Mouse (Mus musculus) hematopoietic stem cell, adult 5-6 weeks (primary cell): ENCODE data around the gene Fam129b. TPM values are rescaled to one million over a fixed set of nuclear protein-coding genes. Genes with fewer than 3 reads are reported as not detected.
A peak's percentile ranks its signal among the peaks of the same experiment; 100 is the strongest.

Experiments
- ATAC-seq, 2 experiments: fragments of 125-278 bp in 1 of 2; replicated peaks in 1 of 2; 2 replicates each; pipeline ENCODE4 v1.8.0; 2016 to 2017; ENCODE audit warnings: inconsistent platforms in 2 of 2, mild to moderate bottlenecking in 2 of 2, moderate number of reproducible peaks in 2 of 2, low read depth in 1 of 2, moderate TSS enrichment in 1 of 2; ENCODE audit not compliant: low FRiP score in 2 of 2, poor library complexity in 2 of 2, severe bottlenecking in 2 of 2, insufficient read depth in 1 of 2, low TSS enrichment in 1 of 2
- total RNA-seq: library from RNA; stranded (forward); fragments of 172-1452, 232-1000 nt; gene quantifications from 2 replicates; pipeline ENCODE4 v1.2.3, GENCODE M21; 2017

Fam129b gene
- total RNA-seq, 1 experiment from 2014 or later, result 26.5 TPM

DNA sequence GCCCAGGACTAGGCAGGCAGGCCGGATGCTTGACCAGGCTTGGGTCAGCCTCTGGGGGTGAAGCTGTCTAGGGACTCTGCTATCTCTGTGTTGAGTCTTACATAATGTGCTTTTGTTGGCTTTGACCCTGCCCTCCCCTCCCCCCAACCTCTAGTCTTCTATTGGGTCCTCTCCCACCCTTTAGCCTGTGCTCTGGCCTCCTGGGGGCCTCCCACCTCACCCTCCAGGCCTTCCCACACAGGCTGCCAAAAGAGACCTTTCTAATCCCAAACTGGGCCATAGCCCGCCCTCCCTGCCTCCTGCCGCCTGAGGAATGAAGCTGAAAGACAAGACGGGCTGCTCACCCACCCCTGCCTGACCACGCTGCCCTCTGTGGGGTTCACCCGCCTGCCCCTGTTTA is 5.1 kb downstream of the Fam129b start:
- ATAC-seq, result no peak

DNA sequence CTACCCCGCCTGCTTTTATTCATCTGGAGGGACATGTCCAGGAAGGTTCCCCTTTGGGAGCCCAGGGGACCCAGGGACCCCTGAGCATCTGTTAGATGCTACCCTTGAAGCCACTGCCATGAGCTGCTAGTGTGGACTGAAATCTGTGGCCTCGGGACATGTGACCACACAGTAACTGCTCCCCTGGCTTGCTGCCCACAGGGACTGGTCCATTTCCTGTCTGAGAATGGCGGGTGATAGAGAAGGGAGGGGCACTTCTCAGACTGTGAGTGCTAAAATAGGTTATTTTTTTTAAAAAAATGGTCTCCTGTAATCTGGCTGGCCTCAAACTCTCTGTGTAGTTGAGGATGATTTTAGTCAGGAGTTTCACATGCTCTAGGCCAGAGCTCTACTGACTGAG is 5.8 kb downstream of the Fam129b start:
- 0 out of 4 replicates have a peak, but pooled peaks of 1 of the 2 experiments have one; percentile 19 for ATAC-seq

DNA sequence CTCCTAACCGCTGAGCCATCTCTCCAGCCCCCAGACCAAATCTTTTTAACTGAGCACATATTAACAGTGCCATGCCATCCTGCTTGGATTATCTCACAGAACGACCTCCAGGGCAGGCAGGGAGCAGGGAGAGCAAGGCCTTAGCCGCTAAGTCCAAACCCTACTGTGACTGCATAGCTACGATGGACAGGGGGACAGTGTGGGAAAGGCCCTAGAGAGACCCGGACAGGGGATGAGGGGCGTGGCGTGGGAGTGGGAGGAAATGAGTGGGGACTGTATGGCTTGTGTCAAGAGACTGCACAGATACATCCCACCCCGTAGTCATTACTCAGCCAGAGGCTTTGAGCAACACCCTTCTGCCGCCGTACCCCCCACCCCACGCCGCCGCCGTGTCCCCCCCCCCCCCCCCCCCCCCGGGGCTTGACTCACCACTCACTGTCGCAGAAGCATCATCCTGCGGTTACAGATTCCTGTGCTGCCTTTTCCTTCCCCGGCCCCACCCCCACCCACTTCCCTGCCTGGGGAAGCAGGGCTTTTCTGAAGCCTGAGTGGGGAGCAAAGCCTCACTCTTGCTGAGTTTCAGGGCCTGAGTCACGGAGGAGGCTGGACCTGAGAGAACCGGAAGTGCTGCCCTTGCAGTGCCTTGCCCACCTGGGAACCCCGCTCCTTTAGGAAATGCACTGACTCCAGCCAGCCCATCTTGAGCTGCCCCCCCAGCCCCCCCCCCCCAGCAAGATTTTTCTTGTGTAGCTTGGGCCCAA is 6.5 kb downstream of the Fam129b start:
- peak; percentile 43 to 47; a peak in 3 of 4 replicates for ATAC-seq

DNA sequence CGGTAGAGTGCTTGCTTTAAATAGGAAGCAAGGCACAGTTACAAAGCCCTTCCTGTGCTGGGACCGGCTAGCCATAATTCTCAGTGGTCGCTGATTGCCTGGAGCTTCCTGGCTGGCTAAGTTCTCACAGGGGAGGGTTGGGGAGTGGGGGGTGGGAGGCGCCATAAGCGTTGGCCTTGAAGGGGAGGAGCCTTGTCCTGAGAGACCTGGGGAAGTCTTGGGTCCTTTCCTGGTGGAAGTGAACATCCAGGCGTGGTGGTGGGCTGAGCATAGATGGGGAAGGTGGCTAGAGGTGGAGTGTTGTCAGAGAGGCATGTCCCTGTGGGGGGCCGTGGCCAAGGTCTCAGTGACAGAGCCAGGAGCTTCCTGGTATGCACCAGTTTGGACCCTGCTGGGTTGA is 8.8 kb downstream of the Fam129b start:
- no peak; a peak in 1 of 4 replicates for ATAC-seq

DNA sequence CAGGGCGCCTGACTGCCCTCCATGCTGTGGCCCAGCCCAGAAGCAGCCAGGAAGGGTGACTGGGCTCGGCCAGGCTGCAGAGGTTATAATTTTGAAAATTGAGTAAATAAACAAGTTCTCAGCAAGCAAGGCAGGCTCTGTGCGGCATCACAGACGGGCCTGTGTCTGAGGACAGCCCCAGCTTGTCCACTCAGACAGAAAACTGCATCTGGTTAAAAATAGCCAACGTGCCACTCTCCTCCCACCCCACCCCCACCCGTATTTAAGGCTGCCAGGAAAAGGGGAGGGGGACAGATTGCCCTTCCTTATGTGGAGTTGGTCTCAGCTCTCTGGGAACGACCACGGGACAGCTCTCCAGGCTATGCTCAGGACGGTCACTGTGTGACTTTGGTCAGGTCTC is 12.1 kb downstream of the Fam129b start:
- ATAC-seq, result no peak

DNA sequence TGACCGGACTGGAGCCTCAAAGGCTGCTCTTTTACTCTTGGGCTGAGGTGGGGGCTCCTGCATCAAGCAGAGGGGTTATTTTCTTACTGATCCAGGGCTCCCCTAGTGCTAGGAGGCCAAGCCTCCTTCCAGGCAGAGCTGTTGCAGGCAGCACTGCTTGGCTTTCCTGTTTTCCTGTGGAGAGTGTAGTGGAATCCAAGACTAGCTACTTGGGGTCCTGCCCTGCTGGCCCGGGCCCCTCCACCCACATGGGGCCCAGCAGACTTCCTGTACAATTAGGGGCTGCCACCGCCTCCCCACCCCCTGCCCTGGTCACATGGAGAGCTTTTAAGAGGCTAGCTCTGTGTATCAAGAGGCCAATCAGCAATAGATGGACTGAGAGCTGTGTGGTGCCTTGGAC is 12.6 kb downstream of the Fam129b start:
- no peak for ATAC-seq

DNA sequence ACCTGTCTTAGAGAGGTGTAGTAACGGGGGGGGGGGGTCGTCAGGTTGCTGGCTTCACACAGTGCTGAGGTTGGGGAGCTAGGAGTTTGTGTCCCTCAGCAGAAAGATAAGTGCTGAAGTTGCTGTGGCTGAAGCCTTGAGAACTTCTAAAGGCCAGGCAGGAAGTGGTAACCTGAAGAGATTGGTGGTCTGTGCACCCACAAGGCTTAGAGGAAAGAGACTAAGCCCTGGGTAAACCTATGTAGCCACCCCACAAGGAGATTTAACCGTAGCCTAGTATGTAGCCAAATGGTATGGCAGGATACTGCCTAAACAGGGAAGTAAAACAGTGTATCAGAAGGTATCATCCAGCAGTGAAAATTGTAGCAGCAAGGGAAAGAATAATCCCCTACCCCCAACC is 14.4 kb downstream of the Fam129b start:
- peak; percentile 47 to 66 for ATAC-seq

DNA sequence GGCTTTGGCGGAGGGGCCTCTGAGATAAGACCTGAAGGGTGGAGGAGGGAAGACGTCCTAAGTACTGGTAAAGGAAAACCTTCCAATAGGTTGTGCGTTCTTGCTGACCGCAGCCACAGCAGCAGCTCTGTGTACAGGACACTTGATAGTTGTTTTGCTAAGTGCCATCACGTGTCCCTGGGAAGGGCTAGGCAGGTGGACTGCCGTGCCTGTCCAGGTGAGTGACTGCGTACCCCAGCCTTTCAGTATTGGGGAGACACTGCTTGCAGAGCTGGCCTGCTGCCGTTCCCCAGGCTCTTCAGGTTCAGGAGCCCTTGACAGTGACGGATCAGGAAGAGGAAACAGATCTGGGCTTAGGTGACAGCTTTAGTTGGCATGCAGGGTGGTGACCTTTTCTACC is 15.4 kb downstream of the Fam129b start:
- ATAC-seq, result no peak

DNA sequence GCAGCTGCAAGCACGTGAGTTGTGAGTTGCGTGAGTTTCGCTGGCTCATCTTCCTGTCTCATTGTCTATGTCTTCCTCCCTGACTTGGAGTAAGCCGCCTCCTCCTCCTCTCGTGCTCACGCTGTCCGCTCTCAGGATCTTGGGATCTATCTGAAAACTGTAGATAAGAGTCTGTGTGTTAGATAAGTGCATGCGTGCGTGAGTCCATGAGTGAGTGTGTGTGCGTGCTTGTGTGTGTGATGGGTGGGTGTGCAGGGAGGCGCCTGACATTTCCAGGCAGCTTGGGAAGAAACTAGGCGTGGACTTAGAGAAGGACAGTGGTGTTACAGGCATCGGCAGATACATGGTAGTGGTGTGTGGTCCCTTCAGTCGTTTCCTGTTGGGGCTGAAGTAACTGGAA is 16.6 kb downstream of the Fam129b start:
- no peak for ATAC-seq

DNA sequence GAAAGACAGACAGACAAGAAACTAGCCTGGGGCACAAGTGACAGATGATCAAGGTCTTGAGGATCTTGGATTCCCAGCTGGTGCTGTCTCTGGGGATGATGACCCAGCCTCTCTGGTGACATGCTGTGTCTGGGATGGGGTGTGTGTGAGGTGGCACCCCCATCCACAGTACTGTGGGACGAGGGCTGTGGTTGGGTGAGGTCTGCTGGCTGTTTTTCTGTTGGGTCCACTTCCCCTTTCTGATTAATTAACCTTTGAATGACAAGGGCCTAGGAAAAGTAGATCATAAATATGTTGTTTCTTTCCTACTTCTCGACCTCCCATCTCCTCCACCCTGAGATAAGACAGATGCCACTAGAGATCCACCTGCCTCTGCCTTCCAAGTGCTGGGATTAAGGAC is 18.2 kb downstream of the Fam129b start:
- peak; percentile 65 to 67 for ATAC-seq

DNA sequence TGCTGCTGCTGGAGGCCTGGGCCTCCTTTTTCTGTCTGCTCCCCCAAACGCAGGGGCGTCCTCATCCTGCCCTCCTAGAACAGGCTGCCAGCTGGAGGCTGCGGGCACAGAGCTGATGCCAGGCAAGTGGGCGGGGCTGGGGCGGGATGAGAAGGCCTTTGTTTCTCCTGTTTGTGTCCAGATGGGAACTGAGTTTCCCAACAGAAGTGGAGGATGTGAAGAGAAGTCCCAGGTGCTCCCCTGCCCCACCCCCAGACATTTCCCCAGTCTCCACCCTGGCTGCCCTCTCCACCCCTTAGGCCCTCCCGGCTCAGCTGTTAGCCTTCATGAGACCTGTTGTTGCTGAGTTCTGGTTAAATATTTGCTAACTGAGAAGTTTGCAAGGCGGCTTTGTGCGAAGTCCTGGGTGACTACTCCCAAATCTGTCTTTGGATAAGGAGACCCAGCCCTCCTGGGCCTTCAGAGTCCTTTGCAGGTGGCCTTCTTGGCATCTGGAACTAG is 19.7 kb downstream of the Fam129b start:
- no peak for ATAC-seq

DNA sequence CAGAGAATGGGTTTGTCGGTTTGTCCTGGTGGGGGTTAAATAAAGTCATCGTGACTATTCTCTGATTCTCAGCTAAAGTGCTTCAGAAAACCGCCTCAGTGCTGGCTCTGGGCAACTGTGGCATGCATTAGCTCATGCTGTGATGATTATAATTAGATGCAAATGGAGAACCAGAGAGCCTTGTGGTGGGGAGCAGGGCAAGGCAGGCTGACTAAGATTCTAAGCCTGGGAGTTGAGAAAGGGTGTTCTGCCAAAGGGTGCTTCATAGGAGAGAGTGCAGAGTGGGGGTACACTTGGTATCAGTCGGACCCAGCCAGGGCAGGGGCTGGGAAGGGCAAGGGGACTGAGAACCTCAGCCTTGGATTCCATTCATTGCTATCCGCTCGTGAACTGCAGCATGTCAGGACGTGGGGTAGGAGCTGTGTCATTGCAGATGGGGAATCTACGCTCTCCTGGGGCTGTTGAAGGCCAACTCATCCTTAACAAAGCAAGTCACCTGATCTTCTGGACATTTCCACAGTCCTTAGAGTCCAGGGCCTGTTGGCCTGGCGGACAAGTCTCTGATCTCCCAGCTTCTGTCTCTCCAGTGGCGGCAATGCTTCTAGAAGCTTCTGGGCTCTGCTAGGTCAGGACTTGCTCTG is 20.7 kb downstream of the Fam129b start:
- no peak; a peak in 1 of 4 replicates for ATAC-seq

DNA sequence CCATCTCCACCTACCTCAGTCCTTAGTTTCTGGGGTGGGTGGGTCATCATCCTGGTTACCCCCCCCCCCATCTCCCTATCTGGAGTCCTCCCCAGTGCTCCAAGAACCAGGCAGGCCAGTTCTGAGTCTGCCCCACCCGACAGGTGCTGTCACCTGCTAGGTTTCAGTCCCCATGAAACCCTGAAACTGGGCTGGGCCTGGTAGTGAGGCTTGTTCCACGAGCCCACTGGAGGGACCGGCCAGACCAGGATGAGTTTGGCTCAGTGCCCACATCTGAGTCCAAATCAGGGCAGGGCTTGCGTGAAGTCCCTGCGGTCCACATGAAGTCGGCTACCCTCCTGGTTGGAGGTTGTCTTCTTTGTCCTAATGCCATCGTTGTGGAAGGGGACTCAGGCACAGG is 23.1 kb downstream of the Fam129b start:
- ATAC-seq, result no peak

DNA sequence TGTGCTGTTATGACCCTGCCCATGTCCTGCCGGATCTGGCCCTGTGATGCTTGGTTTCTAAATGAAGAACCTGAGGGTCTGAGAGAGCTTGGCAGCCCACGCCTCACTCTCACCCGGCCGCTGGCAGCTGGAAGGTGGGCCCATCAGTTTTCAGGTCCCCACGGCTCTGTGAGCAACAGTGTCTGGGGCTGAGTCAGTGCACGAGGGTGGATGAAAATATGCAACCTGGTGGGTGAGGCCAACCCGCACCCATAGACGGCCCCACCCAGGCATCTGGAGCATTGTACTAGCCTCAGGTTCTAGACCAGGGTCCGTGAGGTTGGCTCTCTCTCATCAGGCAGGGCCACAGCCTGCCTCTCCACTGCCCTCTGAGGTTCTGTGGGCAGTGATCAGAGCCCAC is 26.2 kb downstream of the Fam129b start:
- no peak for ATAC-seq

DNA sequence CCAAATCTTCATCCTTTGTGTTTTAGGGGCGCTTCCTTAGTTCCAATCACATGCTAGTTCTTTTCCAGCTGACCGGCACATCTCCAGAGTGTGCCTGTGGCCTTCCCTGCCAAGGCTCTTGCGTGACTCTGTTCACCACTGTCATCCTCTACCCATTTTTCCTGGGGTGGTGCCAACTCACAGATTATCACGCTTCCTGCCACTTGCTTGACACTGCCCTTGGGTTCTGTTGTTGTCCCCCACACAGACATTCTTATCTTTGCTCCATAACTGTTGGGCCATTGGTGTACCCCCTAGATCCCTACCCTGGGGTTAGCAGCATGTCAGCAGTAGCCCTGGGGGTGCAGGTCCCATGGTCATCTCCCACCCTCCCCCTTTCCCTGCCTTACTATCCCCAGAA is 27.6 kb downstream of the Fam129b start:
- ATAC-seq, result no peak

DNA sequence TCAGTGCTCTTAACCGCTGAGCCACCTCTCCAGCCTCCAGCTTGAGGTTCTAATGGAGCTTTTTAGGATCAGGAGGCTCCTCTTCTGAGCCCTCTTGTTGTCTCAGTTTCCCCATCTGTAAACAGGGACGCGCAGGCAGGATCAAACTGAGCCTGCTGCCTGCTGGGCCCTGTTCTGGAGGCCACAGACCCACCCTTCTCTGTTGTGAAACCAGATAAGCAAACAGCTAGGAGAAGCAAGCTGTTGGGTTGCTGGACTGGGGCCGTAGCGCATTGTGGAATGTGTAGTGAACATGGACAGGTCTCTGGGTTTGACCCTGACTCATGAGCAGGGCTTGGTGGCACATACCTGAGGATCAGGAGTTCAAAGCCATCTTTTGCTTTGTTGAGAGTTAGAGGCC is 28.7 kb downstream of the Fam129b start:
- ATAC-seq, result no peak

DNA sequence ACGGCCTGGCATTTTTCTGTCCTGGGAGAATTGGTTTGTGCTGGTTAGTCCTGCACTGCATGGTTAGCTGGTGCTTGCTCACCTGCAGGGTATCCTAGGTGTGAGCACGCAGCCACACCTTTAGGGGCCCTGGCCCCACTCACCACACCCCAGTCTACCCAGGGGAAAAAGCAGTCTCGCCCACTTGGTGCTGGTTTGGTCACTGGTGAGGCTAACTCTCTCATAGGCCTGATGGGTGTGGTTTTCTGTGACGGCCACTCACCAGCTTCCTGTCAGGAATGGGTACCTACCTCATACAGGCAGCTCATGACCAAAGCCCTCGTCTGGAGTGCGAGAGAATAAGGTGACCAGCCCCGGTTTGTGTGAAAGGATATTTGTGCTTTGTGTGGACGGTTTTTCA is 29.4 kb downstream of the Fam129b start:
- ATAC-seq, result no peak

DNA sequence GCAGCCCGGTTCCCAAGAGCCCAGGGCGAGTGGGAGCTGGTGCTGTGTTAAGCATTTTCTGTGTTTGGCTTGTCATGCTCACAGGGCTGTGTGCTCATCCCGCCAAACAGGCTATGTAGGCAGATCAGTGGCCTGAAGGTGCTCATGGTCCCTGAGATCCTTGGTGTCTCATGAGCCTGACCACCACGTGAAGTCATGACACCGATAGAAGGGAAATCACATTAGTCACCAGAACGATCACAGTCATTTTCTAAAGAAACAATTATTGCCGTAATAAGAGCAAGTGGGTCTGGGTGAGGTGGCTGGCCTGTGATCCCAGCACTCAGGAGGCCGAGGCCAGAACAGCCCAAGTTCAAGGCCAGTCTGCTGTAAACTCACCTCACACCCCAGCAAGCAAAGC is 31.5 kb downstream of the Fam129b start:
- no peak for ATAC-seq

DNA sequence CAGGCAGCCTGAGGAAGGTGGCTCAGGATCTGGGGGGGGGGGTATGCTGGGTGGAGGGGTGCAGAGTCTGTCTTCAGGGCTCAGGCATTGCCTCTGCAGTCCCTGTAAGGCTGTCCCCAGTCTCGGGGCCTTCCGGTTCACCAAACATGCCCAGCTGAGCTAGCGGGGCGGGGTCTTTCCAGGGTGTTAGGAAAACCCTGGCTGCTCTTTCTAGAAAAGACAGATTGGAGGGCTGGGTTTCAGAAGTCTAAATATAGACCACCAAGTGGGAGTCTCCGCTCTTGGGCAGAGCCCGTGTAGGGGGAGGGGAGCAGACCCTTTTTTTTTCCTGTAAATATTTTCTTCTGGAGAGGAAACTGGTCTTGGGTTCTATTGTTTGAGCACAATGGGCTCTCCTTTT is 32.4 kb downstream of the Fam129b start:
- ATAC-seq, result no peak
